Mouse (Mus musculus) stomach, embryonic 15.5 days (tissue): ENCODE results near the gene Lyrm9. TPM values are rescaled to one million over a fixed set of nuclear protein-coding genes. Genes with fewer than 3 reads are reported as not detected.

Source experiments
- ATAC-seq: fragments of 200-750 bp; cut with Nextera tagmentation; 2 replicates; pipeline ENCODE4 v1.8.0; 2017; ENCODE audit warnings: low read depth, moderate number of reproducible peaks, moderate TSS enrichment; ENCODE audit not compliant: insufficient read depth, low FRiP score
- H3K27ac ChIP-seq: fragments of 300-500 bp; sonication (generic); 2 replicates; pipeline ENCODE4 v1.5.1; 2015; ENCODE audit warnings: mild to moderate bottlenecking, inconsistent platforms
- H3K27me3 ChIP-seq: fragments of 300-500 bp; sonication (generic); replicated peaks from 2 replicates; pipeline ENCODE4 v1.6.1; 2015; ENCODE audit warnings: inconsistent platforms
- H3K36me3 ChIP-seq: fragments of 300-500 bp; sonication (generic); 2 replicates; pipeline ENCODE4 v1.6.1; 2015; ENCODE audit warnings: inconsistent platforms
- H3K4me1 ChIP-seq: fragments of 300-500 bp; sonication (generic); 2 replicates; pipeline ENCODE4 v1.6.1; 2015; ENCODE audit warnings: inconsistent platforms
- H3K4me2 ChIP-seq: fragments of 300-500 bp; sonication (generic); 2 replicates; pipeline ENCODE4 v1.6.1; 2015; ENCODE audit warnings: mild to moderate bottlenecking, inconsistent platforms
- H3K4me3 ChIP-seq: fragments of 300-500 bp; sonication (generic); replicated peaks from 2 replicates; pipeline ENCODE4 v1.5.1; 2015; ENCODE audit warnings: inconsistent platforms
- H3K9ac ChIP-seq: fragments of 300-500 bp; sonication (generic); 2 replicates; pipeline ENCODE4 v1.6.1; 2015; ENCODE audit warnings: inconsistent platforms
- H3K9me3 ChIP-seq: fragments of 300-500 bp; sonication (generic); 2 replicates; pipeline ENCODE4 v1.6.1; 2016; ENCODE audit warnings: inconsistent platforms
- WGBS: fragments of 180-500 bp; shearing (Covaris S2); methylation state at CpG from one replicate; pipeline ENCODE4 v1.1.7; 2015; 5-methylcytosine and 5-hydroxymethylcytosine counted together
- polyA plus RNA-seq: library from polyadenylated mRNA; unstranded; fragments of >200 nt; fragmentation: Nextera tagmentation; extraction: Ambion mirVana; gene quantifications from 2 replicates; pipeline ENCODE4 v1.2.1, GENCODE M21; 2015

Lyrm9 gene
- polyA plus RNA-seq, 1 experiment from 2014 or later: 18.3 TPM

- Histone ChIP-seq H3K4me2 (no peak overlapping the region), H3K27me3 (no peaks in the 10 kb centered on the region), H3K9ac (no peak overlapping the region), H3K4me3 (no peak overlapping the region), H3K27ac (no peak overlapping the region), H3K36me3 (no peaks in the 10 kb centered on the region), H3K4me1 (peaks cover 5% of the 10 kb centered on the region; the same call in 1 of the 2 replicates), H3K9me3 (no peaks in the 10 kb centered on the region)
- ATAC-seq: no peak
- WGBS: 80% methylated on average over 11 of the region's 11 CpGs
These were observed 8.9 kb upstream of the Lyrm9 start for GRCm38 (mm10) chr11:78817311-78818022.

GRCm38 (mm10) chr11:78820337-78821000 lies 5.9 kb upstream of the Lyrm9 start:
- ATAC-seq: no peak
- Histone ChIP-seq H3K9me3 (no peaks in the 10 kb centered on the region), H3K27ac (no peak overlapping the region), H3K9ac (no peak overlapping the region), H3K4me3 (no peak overlapping the region), H3K27me3 (no peaks in the 10 kb centered on the region), H3K4me1 (peaks cover 5% of the 10 kb centered on the region; the same call in 1 of the 2 replicates), H3K36me3 (no peaks in the 10 kb centered on the region), H3K4me2 (no peak overlapping the region)
- 30% methylated on average over 12 of the region's 12 CpGs for WGBS

GRCm38 (mm10) chr11:78822792-78823498 lies 3.4 kb upstream of the Lyrm9 start:
- Histone ChIP-seq H3K27ac (no peak overlapping the region), H3K4me1 (peaks cover 5% of the 10 kb centered on the region; the same call in 1 of the 2 replicates), H3K9me3 (no peaks in the 10 kb centered on the region), H3K36me3 (no peaks in the 10 kb centered on the region), H3K4me2 (no peak overlapping the region), H3K4me3 (no peak overlapping the region), H3K27me3 (no peaks in the 10 kb centered on the region), H3K9ac (no peak overlapping the region)
- 57% methylated on average over 13 of the region's 13 CpGs for WGBS
- no peak for ATAC-seq

- Histone ChIP-seq H3K9ac (no peak overlapping the region), H3K4me3 (no peak overlapping the region), H3K9me3 (no peaks in the 10 kb centered on the region), H3K4me2 (peak overlapping the region; percentile 78; the same call in 1 of the 2 replicates), H3K36me3 (no peaks in the 10 kb centered on the region), H3K27ac (no peak overlapping the region), H3K27me3 (no peaks in the 10 kb centered on the region), H3K4me1 (0 out of 2 replicates have a peak, but pooled peaks cover 5% of the 10 kb centered on the region)
- ATAC-seq: no peak
- WGBS: 34% methylated on average over 7 of the region's 7 CpGs
These were observed 1.2 kb downstream of the Lyrm9 start for GRCm38 (mm10) chr11:78827546-78827945.

- no peak overlapping the region for H3K4me3 ChIP-seq
- H3K36me3 ChIP-seq: no peaks in the 10 kb centered on the region
- ATAC-seq: no peak
- no peak overlapping the region for H3K9ac ChIP-seq
- H3K27ac ChIP-seq: no peak overlapping the region
- 41% methylated on average over 2 of the region's 2 CpGs for WGBS
- no peak overlapping the region for H3K4me2 ChIP-seq
- no peaks in the 10 kb centered on the region for H3K9me3 ChIP-seq
- H3K27me3 ChIP-seq: no peaks in the 10 kb centered on the region
- H3K4me1 ChIP-seq: peaks cover 8% of the 10 kb centered on the region; the same call in 1 of the 2 replicates
These were observed 2.0 kb downstream of the Lyrm9 start for GRCm38 (mm10) chr11:78828386-78828785.

- Histone ChIP-seq H3K27ac (no peak overlapping the region), H3K9ac (no peak overlapping the region), H3K9me3 (no peaks in the 10 kb centered on the region), H3K4me2 (no peak overlapping the region), H3K36me3 (no peaks in the 10 kb centered on the region), H3K27me3 (no peaks in the 10 kb centered on the region), H3K4me3 (no peak overlapping the region), H3K4me1 (peaks cover 8% of the 10 kb centered on the region; the same call in 1 of the 2 replicates)
- WGBS: 37% methylated on average over 6 of the region's 6 CpGs
- ATAC-seq: no peak
These were observed 3.0 kb downstream of the Lyrm9 start for GRCm38 (mm10) chr11:78829373-78829772.

- no peak overlapping the region for H3K27ac ChIP-seq
- ATAC-seq: no peak
- H3K9ac ChIP-seq: no peak overlapping the region
- H3K9me3 ChIP-seq: no peaks in the 10 kb centered on the region
- no peaks in the 10 kb centered on the region for H3K36me3 ChIP-seq
- WGBS: 39% methylated on average over 8 of the region's 8 CpGs
- H3K4me3 ChIP-seq: no peak overlapping the region
- H3K4me2 ChIP-seq: no peak overlapping the region
- no peaks in the 10 kb centered on the region for H3K27me3 ChIP-seq
- peaks cover 8% of the 10 kb centered on the region; the same call in 1 of the 2 replicates for H3K4me1 ChIP-seq
These were observed 3.8 kb downstream of the Lyrm9 start for GRCm38 (mm10) chr11:78830180-78830579.

- Histone ChIP-seq H3K9me3 (no peaks in the 10 kb centered on the region), H3K9ac (no peak overlapping the region), H3K4me2 (no peak overlapping the region), H3K27me3 (no peaks in the 10 kb centered on the region), H3K27ac (no peak overlapping the region), H3K4me1 (peaks cover 8% of the 10 kb centered on the region; the same call in 1 of the 2 replicates), H3K36me3 (no peaks in the 10 kb centered on the region), H3K4me3 (no peak overlapping the region)
- ATAC-seq: no peak
- 68% methylated on average over 4 of the region's 4 CpGs for WGBS
These were observed 5.3 kb downstream of the Lyrm9 start for GRCm38 (mm10) chr11:78831716-78832115.

- Histone ChIP-seq H3K9me3 (no peaks in the 10 kb centered on the region), H3K4me3 (no peak overlapping the region), H3K27me3 (no peaks in the 10 kb centered on the region), H3K27ac (no peak overlapping the region), H3K9ac (no peak overlapping the region), H3K36me3 (no peaks in the 10 kb centered on the region), H3K4me1 (peaks cover 8% of the 10 kb centered on the region; the same call in 1 of the 2 replicates), H3K4me2 (no peak overlapping the region)
- no peak for ATAC-seq
- 79% methylated on average over 10 of the region's 10 CpGs for WGBS
These were observed 5.8 kb downstream of the Lyrm9 start for GRCm38 (mm10) chr11:78832117-78832726.

- H3K27ac ChIP-seq: no peak overlapping the region
- no peaks in the 10 kb centered on the region for H3K9me3 ChIP-seq
- 47% methylated on average over 13 of the region's 13 CpGs for WGBS
- H3K4me2 ChIP-seq: no peak overlapping the region
- no peaks in the 10 kb centered on the region for H3K27me3 ChIP-seq
- H3K4me3 ChIP-seq: no peak overlapping the region
- H3K36me3 ChIP-seq: no peaks in the 10 kb centered on the region
- H3K9ac ChIP-seq: no peak overlapping the region
- ATAC-seq: peak; percentile 77
- peaks cover 8% of the 10 kb centered on the region; the same call in 1 of the 2 replicates for H3K4me1 ChIP-seq
These were observed 6.5 kb downstream of the Lyrm9 start for GRCm38 (mm10) chr11:78832816-78833314.

- no peak overlapping the region for H3K27ac ChIP-seq
- 89% methylated on average over 4 of the region's 4 CpGs for WGBS
- no peak overlapping the region for H3K4me2 ChIP-seq
- H3K9me3 ChIP-seq: no peaks in the 10 kb centered on the region
- no peak for ATAC-seq
- H3K4me1 ChIP-seq: peaks cover 3% of the 10 kb centered on the region; the same call in 1 of the 2 replicates
- H3K9ac ChIP-seq: no peak overlapping the region
- H3K36me3 ChIP-seq: no peaks in the 10 kb centered on the region
- no peak overlapping the region for H3K4me3 ChIP-seq
- no peaks in the 10 kb centered on the region for H3K27me3 ChIP-seq
These were observed 10.1 kb downstream of the Lyrm9 start for GRCm38 (mm10) chr11:78836486-78836885.
